Mouse (Mus musculus): Measurements from ENCODE around the gene Rom1. TPM values are rescaled to one million over a fixed set of nuclear protein-coding genes. Genes with fewer than 3 reads are reported as not detected.

Gene Rom1
- polyA plus RNA-seq (2012; rRNA removed): 1.9 and 2.8 TPM in 2 replicates

GRCm38 (mm10) chr19:8929224-8930088 is at the start of gene Rom1, which contains the start of gene Eml3:
TSS of gene Rom1 (minus strand) at chr19:8929356.
TSS of gene Eml3 (plus strand) at chr19:8929552.

GRCm38 (mm10) chr19:8966590-8967372 is 37.6 kb upstream of the Rom1 start, which contains the start of gene Eef1g:
TSS of gene Eef1g (plus strand) at chr19:8967041.

GRCm38 (mm10) chr19:8953135-8954039 is 24.2 kb upstream of the Rom1 start, which contains the start of gene Tut1:
TSS of gene Tut1 (plus strand) at chr19:8953847.

GRCm38 (mm10) chr19:8941515-8942217 is 12.5 kb upstream of the Rom1 start, which contains the start of gene Mta2:
TSS of gene Mta2 (plus strand) at chr19:8941875.

GRCm38 (mm10) chr19:8920073-8920736 is 9.0 kb downstream of the Rom1 start, which contains the start of gene B3gat3:
TSS of gene B3gat3 (plus strand) at chr19:8920374.

GRCm38 (mm10) chr19:8897865-8898495 is 31.2 kb downstream of the Rom1 start, which contains the start of gene Ganab:
TSS of gene Ganab (plus strand) at chr19:8898071.

GRCm38 (mm10) chr19:8892829-8893766 is 36.1 kb downstream of the Rom1 start, which contains the start of gene Ints5:
TSS of gene Ints5 (plus strand) at chr19:8893005.

GRCm38 (mm10) chr19:8888511-8889385 is 40.4 kb downstream of the Rom1 start, which contains the start of the genes 1810009A15Rik and Gm49416:
TSS of gene 1810009A15Rik (plus strand) at chr19:8888853.
TSS of gene Gm49416 (plus strand) at chr19:8888926.

GRCm38 (mm10) chr19:8883616-8884015 is 45.5 kb downstream of the Rom1 start, which contains the start of the genes Lbhd1 and Gm49403:
TSS of gene Lbhd1 (plus strand) at chr19:8883732.
TSS of gene Gm49403 (plus strand) at chr19:8883930.

GRCm38 (mm10) chr19:8880311-8881033 is 48.7 kb downstream of the Rom1 start, which contains the start of gene Uqcc3:
TSS of gene Uqcc3 (minus strand) at chr19:8880923.

Other genes starting within 250 kb of the Rom1 start
- 81.8 and 84.2 TPM in 2 replicates for gene Slc3a2, start 206.0 kb downstream of the Rom1 start, polyA plus RNA-seq (2012; rRNA removed)
- gene Wdr74, start 193.5 kb downstream of the Rom1 start, polyA plus RNA-seq (2012; rRNA removed): 32.2 and 39.3 TPM in 2 replicates
- gene 1700092M07Rik, start 188.6 kb downstream of the Rom1 start, polyA plus RNA-seq (2012; rRNA removed): 0.75 and 1.0 TPM in 2 replicates
- gene Stx5a, start 187.9 kb downstream of the Rom1 start, polyA plus RNA-seq (2012; rRNA removed): 31.7 and 36.3 TPM in 2 replicates
- 85.1 and 95.1 TPM in 2 replicates for gene Nxf1, start 172.3 kb downstream of the Rom1 start, polyA plus RNA-seq (2012; rRNA removed)
- gene Tmem223, start 158.4 kb downstream of the Rom1 start, polyA plus RNA-seq (2012; rRNA removed): 33.9 and 43.4 TPM in 2 replicates
- gene Tmem179b, start 154.9 kb downstream of the Rom1 start, polyA plus RNA-seq (2012; rRNA removed): 51.7 and 63.6 TPM in 2 replicates
- 7.1 and 8.8 TPM in 2 replicates for gene Taf6l, start 142.9 kb downstream of the Rom1 start, polyA plus RNA-seq (2012; rRNA removed)
- 57.0 and 60.6 TPM in 2 replicates for gene Polr2g, start 130.8 kb downstream of the Rom1 start, polyA plus RNA-seq (2012; rRNA removed)
- gene Zbtb3, start 126.8 kb downstream of the Rom1 start, polyA plus RNA-seq (2012; rRNA removed): 0.74 and 1.0 TPM in 2 replicates
- 16.9 and 19.7 TPM in 2 replicates for gene Ttc9c, start 110.0 kb downstream of the Rom1 start, polyA plus RNA-seq (2012; rRNA removed)
- 42.8 and 44.0 TPM in 2 replicates for gene Hnrnpul2, start 109.3 kb downstream of the Rom1 start, polyA plus RNA-seq (2012; rRNA removed)
- gene AC129217.1, start 99.6 kb downstream of the Rom1 start, polyA plus RNA-seq (2012; rRNA removed): 1.3 and 1.5 TPM in 2 replicates
- 15.4 and 21.0 TPM in 2 replicates for gene Bscl2, start 91.9 kb downstream of the Rom1 start, polyA plus RNA-seq (2012; rRNA removed)
- 0.01 and 0.05 TPM in 2 replicates for gene Gng3, start 90.2 kb downstream of the Rom1 start, polyA plus RNA-seq (2012; rRNA removed)
- gene Lrrn4cl, start 78.6 kb downstream of the Rom1 start, polyA plus RNA-seq (2012; rRNA removed): 0.12 TPM in 2 replicates
- 66.5 and 70.7 TPM in 2 replicates for gene Ubxn1, start 57.9 kb downstream of the Rom1 start, polyA plus RNA-seq (2012; rRNA removed)
- gene Uqcc3, start 48.4 kb downstream of the Rom1 start, polyA plus RNA-seq (2012; rRNA removed): 24.0 and 25.5 TPM in 2 replicates
- 3.7 and 4.3 TPM in 2 replicates for gene Lbhd1, start 45.6 kb downstream of the Rom1 start, polyA plus RNA-seq (2012; rRNA removed)
- gene Gm49403, start 45.4 kb downstream of the Rom1 start, polyA plus RNA-seq (2012; rRNA removed): not detected in 2 replicates
- 56.4 and 61.7 TPM in 2 replicates for gene 1810009A15Rik, start 40.5 kb downstream of the Rom1 start, polyA plus RNA-seq (2012; rRNA removed)
- gene Gm49416, start 40.4 kb downstream of the Rom1 start, polyA plus RNA-seq (2012; rRNA removed): 0.08 TPM in 1 of 2 replicates, not detected in the other
- 10.3 and 12.8 TPM in 2 replicates for gene Ints5, start 36.4 kb downstream of the Rom1 start, polyA plus RNA-seq (2012; rRNA removed)
- gene Ganab, start 31.3 kb downstream of the Rom1 start, polyA plus RNA-seq (2012; rRNA removed): 44.2 and 53.9 TPM in 2 replicates
- gene B3gat3, start 9.0 kb downstream of the Rom1 start, polyA plus RNA-seq (2012; rRNA removed): 22.5 and 27.4 TPM in 2 replicates
- gene Eml3, start 196 bp upstream of the Rom1 start, polyA plus RNA-seq (2012; rRNA removed): 9.7 and 11.0 TPM in 2 replicates
- gene Mta2, start 12.5 kb upstream of the Rom1 start, polyA plus RNA-seq (2012; rRNA removed): 20.0 and 28.3 TPM in 2 replicates
- 9.8 and 10.6 TPM in 2 replicates for gene Tut1, start 24.5 kb upstream of the Rom1 start, polyA plus RNA-seq (2012; rRNA removed)
- gene Eef1g, start 37.7 kb upstream of the Rom1 start, polyA plus RNA-seq (2012; rRNA removed): 194 and 208 TPM in 2 replicates
- 0.90 and 1.2 TPM in 2 replicates for gene Ahnak, start 59.9 kb upstream of the Rom1 start, polyA plus RNA-seq (2012; rRNA removed)
- gene Scgb1a1, start 158.6 kb upstream of the Rom1 start, polyA plus RNA-seq (2012; rRNA removed): not detected in 2 replicates
- gene Asrgl1, start 206.3 kb upstream of the Rom1 start, polyA plus RNA-seq (2012; rRNA removed): 3.2 and 4.3 TPM in 2 replicates

Data from liver, embryonic 14 days (tissue).